Mouse (Mus musculus): ENCODE data around the gene Adi1. TPM values are rescaled to one million over a fixed set of nuclear protein-coding genes. Genes with fewer than 3 reads are reported as not detected.

The Adi1 gene
- polyA plus RNA-seq, 1 experiment from 2014 or later: 80.0 TPM

DNA sequence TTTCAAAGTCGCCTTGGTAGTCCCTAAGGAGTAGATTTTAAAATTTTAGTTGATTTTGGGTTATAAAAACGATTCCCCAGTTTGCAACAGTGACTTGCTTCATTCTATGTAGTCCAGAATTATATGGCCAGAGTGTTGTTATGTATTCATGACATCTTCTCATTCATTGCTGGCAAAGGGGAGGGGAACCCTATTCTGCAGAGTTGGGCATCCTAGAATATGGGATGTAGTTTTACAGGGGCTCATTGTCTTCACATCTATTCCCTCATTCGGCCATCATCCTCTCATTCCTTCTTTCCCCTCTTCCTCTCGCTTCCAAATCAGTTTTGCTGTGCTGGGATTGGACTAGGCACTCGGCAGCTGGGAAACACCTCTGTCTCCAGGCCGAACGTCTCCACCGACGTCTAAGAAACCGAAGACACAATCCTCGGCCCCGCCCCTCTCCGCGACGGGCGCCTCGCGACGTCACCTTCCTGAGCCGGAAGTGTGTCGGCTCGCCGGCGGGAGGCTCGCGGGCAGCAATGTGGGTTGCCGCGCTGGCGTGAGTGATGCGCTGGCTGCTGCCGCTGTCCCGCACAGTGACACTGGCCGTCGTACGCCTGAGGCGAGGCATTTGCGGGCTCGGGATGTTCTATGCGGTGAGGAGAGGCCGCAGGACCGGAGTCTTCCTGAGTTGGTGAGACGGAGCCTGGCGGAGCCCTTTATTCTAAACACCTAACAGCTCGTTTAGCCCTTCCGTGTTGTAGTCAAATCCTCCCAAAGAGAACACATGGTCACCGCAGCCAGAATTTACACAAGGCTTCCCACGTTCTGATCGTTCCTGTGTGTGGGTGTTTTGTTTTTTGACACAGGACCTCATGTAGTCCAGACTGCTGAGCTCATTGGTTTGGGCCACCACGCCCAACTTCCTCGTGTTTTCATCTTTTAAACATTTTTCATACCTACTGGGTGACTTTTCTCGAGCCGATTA, 25.6 kb upstream of the Adi1 start, which contains the start of gene Rnaseh1:
Gene Rnaseh1, plus strand, starts transcription at position 462 of the 970 bp plus-strand sequence.
- no peaks in the 10 kb centered on the region; the same call in 1 of the 2 replicates for H3K4me1 ChIP-seq (replicated peaks; ENCODE audit: control insufficient read depth, insufficient read depth, low read length)
- H3K9ac ChIP-seq (ENCODE audit: low read depth, low read length): peak within 1 kb of the TSS; percentile 76
- H3K4me3 ChIP-seq (ENCODE audit: low read depth, low read length): peak within 1 kb of the TSS; percentile 76
- 0 out of 2 replicates have a peak, but pooled peaks cover 2% of the 10 kb centered on the region for H3K36me3 ChIP-seq (ENCODE audit: control insufficient read depth, insufficient read depth, low read length)
- H3K4me2 ChIP-seq: peak within 1 kb of the TSS; percentile 68
- 2% methylated on average over 52 of the region's 52 CpGs for WGBS
- no peaks in the 10 kb centered on the region for H3K9me3 ChIP-seq (ENCODE audit: control insufficient read depth, low read length)
- H3K27me3 ChIP-seq (replicated peaks; ENCODE audit: control insufficient read depth, insufficient read depth, low read length): no peaks in the 10 kb centered on the region
- DNase-seq (ENCODE audit: low spot score) (peak; percentile 90), ATAC-seq (replicated peaks; ENCODE audit: low FRiP score) (peak; percentile 94)
- no peak within 1 kb of the TSS for H3K27ac ChIP-seq (ENCODE audit: low read depth, low read length)

DNA sequence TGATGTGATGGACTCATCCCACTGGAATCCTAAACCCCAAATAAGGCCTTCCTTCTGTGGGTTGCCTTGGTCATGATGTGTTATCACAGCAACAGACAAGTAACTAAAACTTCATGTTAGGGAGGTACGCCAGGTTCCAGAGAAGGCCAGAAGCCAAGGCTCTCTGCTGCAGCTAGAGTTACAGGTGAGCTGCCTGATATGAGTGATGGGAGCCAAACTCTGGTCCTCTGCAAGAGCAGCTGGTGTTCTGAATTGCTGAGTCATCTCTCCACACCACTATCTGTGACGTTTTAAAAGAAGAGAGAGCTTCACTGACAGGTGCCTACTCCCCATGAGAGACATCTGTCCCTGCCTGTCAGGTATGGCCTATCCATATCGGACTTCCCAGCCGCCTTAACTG, 12.4 kb upstream of the Adi1 start:
- DNase-seq (ENCODE audit: low spot score) (no peak), ATAC-seq (replicated peaks; ENCODE audit: low FRiP score) (no peak)
- no peaks in the 10 kb centered on the region for H3K27me3 ChIP-seq (replicated peaks; ENCODE audit: control insufficient read depth, insufficient read depth, low read length)
- H3K27ac ChIP-seq (ENCODE audit: low read depth, low read length): no peak overlapping the region
- no peaks in the 10 kb centered on the region for H3K9me3 ChIP-seq (ENCODE audit: control insufficient read depth, low read length)
- WGBS: 76% methylated on average over 4 of the region's 4 CpGs
- peaks cover 15% of the 10 kb centered on the region; the same call in 1 of the 2 replicates for H3K36me3 ChIP-seq (ENCODE audit: control insufficient read depth, insufficient read depth, low read length)
- H3K4me2 ChIP-seq: no peak overlapping the region
- H3K4me3 ChIP-seq (ENCODE audit: low read depth, low read length): no peak overlapping the region
- H3K4me1 ChIP-seq (replicated peaks; ENCODE audit: control insufficient read depth, insufficient read depth, low read length): peaks cover 3% of the 10 kb centered on the region; the same call in 1 of the 2 replicates
- H3K9ac ChIP-seq (ENCODE audit: low read depth, low read length): no peak overlapping the region

DNA sequence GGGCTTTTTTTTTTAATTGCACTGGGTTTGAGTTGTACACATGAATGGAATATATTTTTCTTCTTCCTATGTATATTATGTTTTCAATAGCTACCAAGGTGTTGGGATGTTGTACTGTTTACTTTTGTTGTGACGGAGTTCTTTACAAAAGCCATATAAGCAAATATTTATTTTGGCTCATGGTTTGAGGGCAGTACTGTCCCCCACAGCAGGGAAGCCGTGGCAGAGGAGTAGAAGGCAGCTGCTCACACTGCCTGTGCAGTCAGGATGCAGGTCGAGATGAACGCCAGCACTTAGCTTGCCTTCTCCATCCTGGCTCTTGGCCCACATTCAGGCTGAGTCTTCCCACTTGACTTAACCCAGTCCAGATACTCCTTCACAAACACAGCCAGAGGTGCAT, 8.3 kb upstream of the Adi1 start:
- Histone ChIP-seq H3K4me1 (replicated peaks; ENCODE audit: control insufficient read depth, insufficient read depth, low read length) (peaks cover 3% of the 10 kb centered on the region; the same call in 1 of the 2 replicates), H3K9ac (ENCODE audit: low read depth, low read length) (no peak overlapping the region), H3K27me3 (replicated peaks; ENCODE audit: control insufficient read depth, insufficient read depth, low read length) (no peaks in the 10 kb centered on the region), H3K36me3 (ENCODE audit: control insufficient read depth, insufficient read depth, low read length) (no peaks in the 10 kb centered on the region), H3K9me3 (ENCODE audit: control insufficient read depth, low read length) (no peaks in the 10 kb centered on the region), H3K4me3 (ENCODE audit: low read depth, low read length) (no peak overlapping the region), H3K27ac (ENCODE audit: low read depth, low read length) (no peak overlapping the region), H3K4me2 (no peak overlapping the region)
- WGBS: 63% methylated on average over 4 of the region's 4 CpGs
- ATAC-seq (replicated peaks; ENCODE audit: low FRiP score): no peak
- no peak for DNase-seq (ENCODE audit: low spot score)

DNA sequence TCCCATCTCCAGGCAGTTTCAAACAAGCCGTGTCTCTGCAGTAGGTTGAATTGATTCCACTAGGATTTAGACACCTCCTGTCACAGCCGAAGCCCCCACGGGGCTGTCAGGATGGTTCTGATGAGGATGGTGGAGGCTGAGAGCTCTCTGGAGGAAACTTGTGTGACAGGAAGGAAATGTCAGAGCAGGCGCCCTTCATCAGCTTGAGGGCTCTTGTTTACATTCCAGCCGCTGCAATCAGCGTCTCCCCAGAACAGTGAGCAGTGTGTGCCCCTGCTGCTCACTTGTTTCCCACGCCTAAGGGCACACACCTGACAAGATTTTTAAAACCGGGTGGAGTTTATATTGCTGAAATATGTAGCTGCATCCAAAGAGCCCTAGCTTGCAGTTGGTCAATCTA, 7.7 kb upstream of the Adi1 start:
- Histone ChIP-seq H3K4me1 (replicated peaks; ENCODE audit: control insufficient read depth, insufficient read depth, low read length) (peaks cover 3% of the 10 kb centered on the region; the same call in 1 of the 2 replicates), H3K9me3 (ENCODE audit: control insufficient read depth, low read length) (no peaks in the 10 kb centered on the region), H3K9ac (ENCODE audit: low read depth, low read length) (no peak overlapping the region), H3K4me2 (no peak overlapping the region), H3K27me3 (replicated peaks; ENCODE audit: control insufficient read depth, insufficient read depth, low read length) (no peaks in the 10 kb centered on the region), H3K27ac (ENCODE audit: low read depth, low read length) (no peak overlapping the region), H3K36me3 (ENCODE audit: control insufficient read depth, insufficient read depth, low read length) (no peaks in the 10 kb centered on the region), H3K4me3 (ENCODE audit: low read depth, low read length) (no peak overlapping the region)
- 26% methylated on average over 8 of the region's 8 CpGs for WGBS
- ATAC-seq (replicated peaks; ENCODE audit: low FRiP score) (no peak), DNase-seq (ENCODE audit: low spot score) (no peak)

DNA sequence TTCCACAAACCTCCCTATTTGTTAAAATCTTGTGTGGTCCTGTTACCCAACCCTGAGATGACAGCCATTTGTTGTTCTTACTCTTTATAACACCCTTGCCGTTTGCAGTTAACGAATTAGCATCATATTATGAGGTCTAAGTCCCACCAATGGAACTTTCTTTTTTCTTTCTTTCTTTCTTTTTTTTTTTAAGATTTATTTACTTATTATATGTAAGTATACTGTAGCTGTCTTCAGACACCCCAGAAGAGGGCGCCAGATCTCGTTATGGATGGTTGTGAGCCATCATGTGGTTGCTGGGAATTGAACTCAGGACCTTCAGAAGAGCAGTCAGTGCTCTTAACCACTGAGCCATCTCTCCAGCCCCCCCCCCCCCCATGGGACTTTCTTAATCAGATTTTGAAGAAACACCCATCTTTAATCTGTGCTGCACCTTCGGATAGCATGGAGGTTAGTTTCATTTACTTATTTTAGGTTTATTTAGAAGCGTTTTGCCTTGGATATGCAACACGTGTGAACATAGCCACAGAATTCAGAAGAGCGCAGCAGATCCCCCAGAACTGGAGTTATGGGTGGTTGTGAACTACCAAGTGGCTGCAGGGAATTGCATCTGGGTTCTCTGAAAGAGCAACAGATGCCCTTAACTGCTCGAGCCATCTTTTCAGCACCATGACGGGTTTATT, 852 bp upstream of the Adi1 start:
- Histone ChIP-seq H3K36me3 (ENCODE audit: control insufficient read depth, insufficient read depth, low read length) (peaks cover 3% of the 10 kb centered on the region), H3K4me1 (replicated peaks; ENCODE audit: control insufficient read depth, insufficient read depth, low read length) (peaks cover 10% of the 10 kb centered on the region), H3K27ac (ENCODE audit: low read depth, low read length) (no peak overlapping the region; the same call in 1 of the 2 replicates), H3K4me3 (ENCODE audit: low read depth, low read length) (no peak overlapping the region; the same call in 1 of the 2 replicates), H3K9ac (ENCODE audit: low read depth, low read length) (no peak overlapping the region; the same call in 1 of the 2 replicates), H3K9me3 (ENCODE audit: control insufficient read depth, low read length) (no peaks in the 10 kb centered on the region), H3K4me2 (peak overlapping the region; percentile 91), H3K27me3 (replicated peaks; ENCODE audit: control insufficient read depth, insufficient read depth, low read length) (no peaks in the 10 kb centered on the region)
- ATAC-seq (replicated peaks; ENCODE audit: low FRiP score) (no peak), DNase-seq (ENCODE audit: low spot score) (no peak)
- 78% methylated on average over 10 of the region's 10 CpGs for WGBS

DNA sequence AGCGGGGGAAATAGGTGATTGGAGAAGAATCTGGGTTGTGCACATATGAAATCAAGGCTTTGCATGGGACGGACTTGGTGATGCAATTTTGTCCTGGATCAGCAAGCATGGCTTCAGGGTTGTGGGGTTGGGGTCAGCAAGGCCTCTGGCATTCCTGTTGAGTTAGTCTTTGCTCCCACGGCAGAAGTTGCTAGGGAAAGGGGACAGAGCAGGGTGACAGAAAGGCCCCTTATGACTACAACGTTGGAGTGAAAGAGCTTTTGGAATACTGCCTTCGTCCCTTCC, 836 bp downstream of the Adi1 start:
- Histone ChIP-seq H3K4me1 (replicated peaks; ENCODE audit: control insufficient read depth, insufficient read depth, low read length) (peaks cover 10% of the 10 kb centered on the region), H3K27ac (ENCODE audit: low read depth, low read length) (peak overlapping the region; percentile 82), H3K4me3 (ENCODE audit: low read depth, low read length) (peak overlapping the region; percentile 69), H3K27me3 (replicated peaks; ENCODE audit: control insufficient read depth, insufficient read depth, low read length) (no peaks in the 10 kb centered on the region), H3K4me2 (peak overlapping the region; percentile 91), H3K9me3 (ENCODE audit: control insufficient read depth, low read length) (no peaks in the 10 kb centered on the region), H3K9ac (ENCODE audit: low read depth, low read length) (peak overlapping the region; percentile 80), H3K36me3 (ENCODE audit: control insufficient read depth, insufficient read depth, low read length) (peaks cover 13% of the 10 kb centered on the region)
- ATAC-seq (replicated peaks; ENCODE audit: low FRiP score) (peak; percentile 3; the same call in 1 of the 2 replicates), DNase-seq (ENCODE audit: low spot score) (no peak)
- 45% methylated on average over 5 of the region's 5 CpGs for WGBS

DNA sequence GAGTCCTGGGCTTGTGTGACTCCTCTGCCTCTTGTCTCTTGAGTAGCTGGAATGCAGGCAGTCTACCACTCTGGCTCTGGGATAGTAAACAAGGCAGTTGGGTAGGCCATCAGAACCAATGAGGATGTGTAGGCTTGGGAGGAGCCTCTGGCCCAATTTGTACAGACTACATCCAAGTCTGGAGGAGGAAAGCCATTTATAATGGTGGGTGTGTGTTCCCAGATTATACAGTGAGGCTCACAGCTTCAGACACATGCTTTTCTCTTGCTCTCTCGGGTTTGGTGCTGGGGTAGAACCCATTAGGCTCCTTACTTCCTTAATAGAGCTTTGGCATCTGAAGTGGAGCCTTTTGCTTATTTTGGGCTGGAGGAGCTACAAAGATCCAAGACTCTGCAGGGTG, 9.6 kb downstream of the Adi1 start:
- peaks cover 4% of the 10 kb centered on the region; the same call in 1 of the 2 replicates for H3K4me1 ChIP-seq (replicated peaks; ENCODE audit: control insufficient read depth, insufficient read depth, low read length)
- H3K27ac ChIP-seq (ENCODE audit: low read depth, low read length): no peak overlapping the region
- no peak overlapping the region for H3K4me2 ChIP-seq
- no peak overlapping the region for H3K4me3 ChIP-seq (ENCODE audit: low read depth, low read length)
- no peak overlapping the region for H3K9ac ChIP-seq (ENCODE audit: low read depth, low read length)
- no peaks in the 10 kb centered on the region for H3K9me3 ChIP-seq (ENCODE audit: control insufficient read depth, low read length)
- ATAC-seq (replicated peaks; ENCODE audit: low FRiP score) (no peak), DNase-seq (ENCODE audit: low spot score) (no peak)
- peaks cover 13% of the 10 kb centered on the region for H3K36me3 ChIP-seq (ENCODE audit: control insufficient read depth, insufficient read depth, low read length)
- H3K27me3 ChIP-seq (replicated peaks; ENCODE audit: control insufficient read depth, insufficient read depth, low read length): no peaks in the 10 kb centered on the region
- 80% methylated on average over 1 of the region's 1 CpGs for WGBS

DNA sequence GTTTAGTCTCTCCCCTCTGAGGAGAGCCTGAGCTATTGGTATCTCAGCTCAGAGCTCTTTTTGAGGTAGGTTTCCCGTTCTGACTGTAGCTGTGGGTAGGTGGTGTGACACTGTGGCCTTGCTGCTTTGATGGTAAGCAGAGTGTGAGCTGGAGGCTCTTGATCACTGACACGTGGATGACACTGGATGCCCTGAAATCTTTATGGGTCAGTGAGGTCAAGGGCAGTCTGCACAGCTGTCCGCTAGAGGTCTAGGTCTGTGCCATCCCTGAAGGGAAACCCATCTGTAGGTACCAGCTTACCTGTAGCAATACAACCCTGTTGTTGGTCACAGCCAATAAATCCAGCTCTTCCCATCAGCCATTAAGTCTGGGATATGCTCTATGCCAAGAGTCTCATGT, 10.7 kb downstream of the Adi1 start:
- no peak for DNase-seq (ENCODE audit: low spot score)
- Histone ChIP-seq H3K9me3 (ENCODE audit: control insufficient read depth, low read length) (no peaks in the 10 kb centered on the region), H3K4me3 (ENCODE audit: low read depth, low read length) (no peak overlapping the region), H3K27me3 (replicated peaks; ENCODE audit: control insufficient read depth, insufficient read depth, low read length) (no peaks in the 10 kb centered on the region), H3K36me3 (ENCODE audit: control insufficient read depth, insufficient read depth, low read length) (peaks cover 12% of the 10 kb centered on the region), H3K4me1 (replicated peaks; ENCODE audit: control insufficient read depth, insufficient read depth, low read length) (peaks cover 4% of the 10 kb centered on the region; the same call in 1 of the 2 replicates), H3K9ac (ENCODE audit: low read depth, low read length) (no peak overlapping the region), H3K4me2 (no peak overlapping the region), H3K27ac (ENCODE audit: low read depth, low read length) (peak overlapping the region; percentile 53)
- peak; percentile 38; the same call in 1 of the 2 replicates for ATAC-seq (replicated peaks; ENCODE audit: low FRiP score)
- 67% methylated on average over 3 of the region's 3 CpGs for WGBS
